Mouse (Mus musculus) testis, adult 2 months (tissue): ENCODE data around the gene Capza1.

Source experiments
- CTCF ChIP-seq: fragments of 200-500 bp; IDR thresholded peaks from 2 replicates; pipeline ENCODE4 v1.5.1; 2012; ENCODE audit warnings: low read depth, mild to moderate bottlenecking, inconsistent platforms, low read length, moderate library complexity; ENCODE audit not compliant: control insufficient read depth, insufficient read depth, insufficient replicate concordance
- POLR2A ChIP-seq: fragments of 200-500 bp; IDR thresholded peaks from 2 replicates; pipeline ENCODE4 v1.6.1; 2012; ENCODE audit warnings: low read depth, mild to moderate bottlenecking, inconsistent platforms, low read length, moderate library complexity; ENCODE audit not compliant: control insufficient read depth

GRCm38 (mm10) chr3:104785284-104785683 is 79.0 kb downstream of the Capza1 start:
- TF ChIP-seq CTCF, result no peak
- TF ChIP-seq POLR2A, result no peak
